Mouse (Mus musculus) intestine, embryonic 15.5 days (tissue): Measurements from ENCODE around the gene Uap1. TPM values are rescaled to one million over a fixed set of nuclear protein-coding genes. Genes with fewer than 3 reads are reported as not detected.
"Not testable (repeated sequence)": the region's sequence is repeated elsewhere in the genome, so short reads cannot be mapped to it uniquely, and the experiment has no call there.

Source experiments
- ATAC-seq: fragments of 200-750 bp; cut with Nextera tagmentation; 2 replicates; pipeline ENCODE4 v1.8.0; 2017; ENCODE audit warnings: moderate TSS enrichment, moderate library complexity
- H3K27ac ChIP-seq: fragments of 300-500 bp; sonication (generic); 2 replicates; pipeline ENCODE4 v1.5.1; 2015; ENCODE audit warnings: mild to moderate bottlenecking, inconsistent platforms
- H3K27me3 ChIP-seq: fragments of 300-500 bp; sonication (generic); replicated peaks from 2 replicates; pipeline ENCODE4 v1.6.1; 2015; ENCODE audit warnings: inconsistent platforms
- H3K36me3 ChIP-seq: fragments of 300-500 bp; sonication (generic); 2 replicates; pipeline ENCODE4 v1.6.1; 2015; ENCODE audit warnings: inconsistent platforms
- H3K4me1 ChIP-seq: fragments of 300-500 bp; sonication (generic); replicated peaks from 2 replicates; pipeline ENCODE4 v1.6.1; 2015; ENCODE audit warnings: inconsistent platforms
- H3K4me2 ChIP-seq: fragments of 300-500 bp; sonication (generic); replicated peaks from 2 replicates; pipeline ENCODE4 v1.6.1; 2015; ENCODE audit warnings: mild to moderate bottlenecking, inconsistent platforms
- H3K4me3 ChIP-seq: fragments of 300-500 bp; sonication (generic); replicated peaks from 2 replicates; pipeline ENCODE4 v1.5.1; 2015; ENCODE audit warnings: inconsistent platforms
- H3K9ac ChIP-seq: fragments of 300-500 bp; sonication (generic); 2 replicates; pipeline ENCODE4 v1.6.1; 2015; ENCODE audit warnings: inconsistent platforms
- H3K9me3 ChIP-seq: fragments of 300-500 bp; sonication (generic); 2 replicates; pipeline ENCODE4 v1.6.1; 2016; ENCODE audit warnings: inconsistent platforms
- WGBS: fragments of 180-500 bp; shearing (Covaris S2); methylation state at CpG from one replicate; pipeline ENCODE4 v1.1.7; 2015; 5-methylcytosine and 5-hydroxymethylcytosine counted together
- polyA plus RNA-seq: library from polyadenylated mRNA; unstranded; fragments of >200 nt; fragmentation: Nextera tagmentation; extraction: Ambion mirVana; gene quantifications from 2 replicates; pipeline ENCODE4 v1.2.1, GENCODE M21; 2015

The Uap1 gene
- polyA plus RNA-seq, 1 experiment from 2014 or later = 54.5 TPM

- not testable (repeated sequence) for ATAC-seq, H3K9ac ChIP-seq, H3K4me1 ChIP-seq, H3K27ac ChIP-seq, H3K36me3 ChIP-seq, H3K27me3 ChIP-seq, H3K4me3 ChIP-seq, H3K9me3 ChIP-seq, H3K4me2 ChIP-seq
- WGBS = 88% methylated on average over 6 of the region's 6 CpGs
Observed at GRCm38 (mm10) chr1:170102814-170103213, 71.9 kb downstream of the Uap1 start.

Other genes starting within 250 kb of the Uap1 start
- gene Ccdc190, start 246.3 kb downstream of the Uap1 start, polyA plus RNA-seq = 0.14 TPM in 1 of 2 replicates, not detected in the other
- gene Hsd17b7, start 205.7 kb downstream of the Uap1 start, polyA plus RNA-seq = 21.7 and 27.1 TPM in 2 replicates
- 36.2 and 38.6 TPM in 2 replicates for gene Ddr2, start 64.2 kb downstream of the Uap1 start, polyA plus RNA-seq
- 7.9 TPM in 2 replicates for gene Uhmk1, start 40.4 kb upstream of the Uap1 start, polyA plus RNA-seq
- gene Sh2d1b2, start 57.8 kb upstream of the Uap1 start, polyA plus RNA-seq = not detected in 2 replicates
- 0.18 and 0.23 TPM in 2 replicates for gene Sh2d1b1, start 102.4 kb upstream of the Uap1 start, polyA plus RNA-seq
- 2.6 and 3.3 TPM in 2 replicates for gene Gm7694, start 131.4 kb upstream of the Uap1 start, polyA plus RNA-seq
- gene Spata46, start 133.8 kb upstream of the Uap1 start, polyA plus RNA-seq = 0.44 and 1.2 TPM in 2 replicates